Mouse (Mus musculus) heart, embryonic 15.5 days (tissue): ENCODE measurements around the gene Mab21l3. TPM values are rescaled to one million over a fixed set of nuclear protein-coding genes. Genes with fewer than 3 reads are reported as not detected.
"Not testable (repeated sequence)": the region's sequence is repeated elsewhere in the genome, so short reads cannot be mapped to it uniquely, and the experiment has no call there.

Experiments
- ATAC-seq: fragments of 200-750 bp; cut with Nextera tagmentation; replicated peaks from 2 replicates; pipeline ENCODE4 v1.8.0; 2017; ENCODE audit warnings: low read depth, moderate TSS enrichment; ENCODE audit not compliant: insufficient number of reproducible peaks, insufficient read depth, low FRiP score
- H3K27ac ChIP-seq: fragments of 300-500 bp; sonication (generic); 2 replicates; pipeline ENCODE4 v1.5.1; 2015; ENCODE audit warnings: mild to moderate bottlenecking, inconsistent platforms
- H3K27me3 ChIP-seq: fragments of 300-500 bp; sonication (generic); 2 replicates; pipeline ENCODE4 v1.6.1; 2015; ENCODE audit warnings: inconsistent platforms
- H3K36me3 ChIP-seq: fragments of 300-500 bp; sonication (generic); 2 replicates; pipeline ENCODE4 v1.6.1; 2015; ENCODE audit warnings: mild to moderate bottlenecking, inconsistent platforms
- H3K4me1 ChIP-seq: fragments of 300-500 bp; sonication (generic); replicated peaks from 2 replicates; pipeline ENCODE4 v1.6.1; 2015; ENCODE audit warnings: inconsistent platforms
- H3K4me2 ChIP-seq: fragments of 300-500 bp; sonication (generic); 2 replicates; pipeline ENCODE4 v1.6.1; 2015; ENCODE audit warnings: inconsistent platforms, mild to moderate bottlenecking, moderate library complexity
- H3K4me3 ChIP-seq: fragments of 300-500 bp; sonication (generic); 2 replicates; pipeline ENCODE4 v1.5.1; 2015; ENCODE audit warnings: mild to moderate bottlenecking, inconsistent platforms
- H3K9ac ChIP-seq: fragments of 300-500 bp; sonication (generic); 2 replicates; pipeline ENCODE4 v1.6.1; 2015; ENCODE audit warnings: mild to moderate bottlenecking, inconsistent platforms
- H3K9me3 ChIP-seq: fragments of 300-500 bp; sonication (generic); replicated peaks from 2 replicates; pipeline ENCODE4 v1.6.1; 2016; ENCODE audit warnings: inconsistent platforms
- WGBS: fragments of 180-500 bp; shearing (Covaris S2); methylation state at CpG from one replicate; pipeline ENCODE4 v1.1.7; 2015; ENCODE audit warnings: mixed read lengths; 5-methylcytosine and 5-hydroxymethylcytosine counted together
- polyA plus RNA-seq: library from polyadenylated mRNA; unstranded; fragments of >200 nt; fragmentation: Nextera tagmentation; extraction: Ambion mirVana; gene quantifications from 2 replicates; pipeline ENCODE4 v1.2.1, GENCODE M21; 2015

The Mab21l3 gene
- polyA plus RNA-seq, 1 experiment from 2014 or later, result 0.14 TPM

DNA sequence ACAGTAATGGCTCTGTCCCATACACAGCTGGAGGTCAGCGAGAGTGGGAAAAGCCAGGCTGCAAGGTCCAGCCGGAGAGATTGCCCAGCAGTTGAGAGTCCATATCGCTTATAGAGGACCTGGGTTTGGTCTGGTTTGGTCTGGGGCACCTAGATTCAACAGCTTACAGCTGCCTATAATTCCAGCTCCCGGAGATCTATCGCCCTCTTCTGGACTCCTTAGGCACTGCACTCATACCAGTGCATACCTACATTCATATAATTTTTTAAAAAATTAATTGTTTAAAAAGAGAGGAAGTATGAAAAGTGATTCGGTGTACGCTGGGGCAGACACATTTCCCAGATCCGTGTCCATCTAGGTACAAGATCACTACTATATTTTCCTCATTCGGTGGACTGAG, 9.4 kb downstream of the Mab21l3 start:
- H3K4me3 ChIP-seq, result no peak overlapping the region
- H3K27ac ChIP-seq, result no peak overlapping the region
- peaks cover 12% of the 10 kb centered on the region for H3K4me1 ChIP-seq
- ATAC-seq, result no peak
- no peaks in the 10 kb centered on the region for H3K27me3 ChIP-seq
- H3K9ac ChIP-seq, result no peak overlapping the region
- H3K36me3 ChIP-seq, result no peaks in the 10 kb centered on the region
- H3K9me3 ChIP-seq, result no peaks in the 10 kb centered on the region
- WGBS, result 82% methylated on average over 9 of the region's 9 CpGs
- H3K4me2 ChIP-seq, result no peak overlapping the region

DNA sequence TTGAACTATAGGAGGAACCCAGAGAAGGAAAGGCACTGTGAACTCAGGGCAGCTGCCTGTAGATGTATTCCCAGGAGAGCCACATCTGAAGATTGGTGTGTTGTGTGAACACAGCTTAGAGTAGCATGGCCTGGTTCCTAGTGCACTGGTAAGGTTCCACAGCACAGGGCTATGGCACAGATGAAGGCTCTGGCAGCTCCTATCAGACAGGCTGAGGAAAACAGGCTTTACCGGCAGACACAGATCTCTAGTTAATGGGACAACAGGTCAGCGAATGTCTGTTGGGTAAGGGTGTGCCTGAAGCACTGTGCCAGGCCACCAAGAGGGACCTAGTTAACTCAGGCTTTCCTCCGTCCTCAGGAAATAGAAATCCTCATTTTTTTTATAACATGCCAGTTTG, 11.8 kb downstream of the Mab21l3 start:
- Histone ChIP-seq H3K4me3 (no peak overlapping the region), H3K9me3 (no peaks in the 10 kb centered on the region), H3K27me3 (no peaks in the 10 kb centered on the region), H3K36me3 (no peaks in the 10 kb centered on the region), H3K4me1 (peaks cover 12% of the 10 kb centered on the region), H3K9ac (no peak overlapping the region), H3K27ac (no peak overlapping the region), H3K4me2 (no peak overlapping the region)
- WGBS, result 79% methylated on average over 3 of the region's 3 CpGs
- no peak for ATAC-seq

DNA sequence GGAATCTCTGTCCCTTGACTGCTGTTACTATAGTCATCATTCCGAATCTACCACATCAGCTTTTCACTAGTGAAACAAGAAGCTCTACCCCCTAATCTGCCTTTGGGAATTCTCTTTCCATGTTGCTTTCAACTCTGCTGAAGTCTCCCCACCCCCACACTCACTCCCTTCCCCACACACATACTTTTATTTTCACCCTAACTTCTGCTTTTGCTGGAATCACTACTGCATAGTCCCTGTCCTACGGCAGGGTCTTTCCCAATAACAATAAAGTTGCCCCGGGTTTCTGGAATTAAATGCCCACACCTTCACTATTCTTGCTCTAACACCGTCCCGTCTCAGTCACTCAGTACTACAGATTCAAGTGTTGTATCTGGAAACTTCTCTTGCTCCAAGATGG, 12.2 kb downstream of the Mab21l3 start:
- ATAC-seq, result no peak
- no peak overlapping the region for H3K27ac ChIP-seq
- H3K27me3 ChIP-seq, result no peaks in the 10 kb centered on the region
- peak overlapping the region; percentile 57 for H3K4me2 ChIP-seq
- no peaks in the 10 kb centered on the region for H3K36me3 ChIP-seq
- H3K4me3 ChIP-seq, result peak overlapping the region; percentile 27; the same call in 1 of the 2 replicates
- H3K4me1 ChIP-seq, result peaks cover 12% of the 10 kb centered on the region
- no peaks in the 10 kb centered on the region for H3K9me3 ChIP-seq
- H3K9ac ChIP-seq, result no peak overlapping the region
- WGBS, result 65% methylated on average over 5 of the region's 5 CpGs

DNA sequence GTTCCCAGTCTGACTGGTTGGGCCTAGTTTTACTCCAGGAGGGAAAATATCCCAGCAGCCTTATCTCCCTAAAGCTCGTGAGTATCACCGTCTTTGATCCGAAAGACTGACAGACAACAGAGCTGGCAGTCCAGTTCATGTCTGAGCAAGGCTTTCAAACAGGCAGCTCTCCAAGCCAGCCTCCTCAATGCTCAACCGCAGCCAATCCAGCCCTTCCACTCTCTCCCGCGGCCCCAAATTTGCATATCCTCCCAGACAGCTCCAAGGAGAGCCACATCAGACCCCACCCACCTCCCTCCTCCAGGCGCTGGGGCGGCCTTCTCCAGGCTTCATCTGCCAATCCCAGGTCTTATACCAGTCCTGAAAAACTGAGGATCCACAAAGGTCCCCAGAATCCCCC, 12.7 kb downstream of the Mab21l3 start:
- Histone ChIP-seq H3K27me3 (no peaks in the 10 kb centered on the region), H3K9me3 (no peaks in the 10 kb centered on the region), H3K36me3 (no peaks in the 10 kb centered on the region), H3K4me3 (peak overlapping the region; percentile 27), H3K9ac (0 out of 2 replicates have a peak overlapping the region, but pooled peaks have one; percentile 22), H3K4me2 (peak overlapping the region; percentile 57), H3K4me1 (peaks cover 14% of the 10 kb centered on the region), H3K27ac (peak overlapping the region; percentile 51)
- under 1% methylated on average over 8 of the region's 8 CpGs for WGBS
- ATAC-seq, result peak; percentile 84

DNA sequence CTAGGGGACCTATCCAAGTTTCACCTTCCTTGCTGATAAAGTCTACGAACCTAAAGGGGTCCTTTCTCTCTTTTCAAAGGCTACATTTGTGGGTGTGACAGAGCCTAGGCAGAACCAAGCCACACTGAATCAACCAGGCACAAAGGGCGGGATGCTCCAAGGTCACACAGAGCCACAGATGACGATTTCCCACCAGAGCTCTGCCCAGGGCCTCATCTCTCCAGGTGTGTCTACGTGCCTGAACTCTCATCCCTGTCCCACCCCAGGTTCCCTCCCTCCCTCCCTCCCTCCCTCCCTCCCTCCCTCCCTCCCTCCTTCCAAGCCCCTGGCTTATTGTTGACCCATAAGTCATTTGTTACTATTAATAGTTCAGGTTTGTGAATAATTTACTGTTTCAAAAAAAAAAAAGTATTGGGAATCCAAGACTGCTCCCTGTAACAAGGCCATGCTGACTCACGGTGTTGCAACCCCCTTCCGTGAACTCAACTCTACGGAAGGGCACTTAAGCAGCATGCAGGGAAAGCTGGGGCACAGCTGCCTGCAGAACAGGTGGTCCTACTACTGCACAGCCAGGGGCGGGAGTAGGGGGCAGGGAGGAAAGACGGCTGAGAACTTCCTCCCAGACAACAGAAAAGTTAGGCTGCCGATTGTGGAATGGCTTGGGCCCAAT, 17.4 kb downstream of the Mab21l3 start:
- Histone ChIP-seq H3K36me3 (no peaks in the 10 kb centered on the region), H3K27ac (no peak overlapping the region), H3K4me1 (peaks cover 13% of the 10 kb centered on the region), H3K9ac (no peak overlapping the region), H3K4me2 (no peak overlapping the region), H3K4me3 (no peak overlapping the region), H3K27me3 (no peaks in the 10 kb centered on the region), H3K9me3 (no peaks in the 10 kb centered on the region)
- 30% methylated on average over 10 of the region's 10 CpGs for WGBS
- no peak for ATAC-seq

DNA sequence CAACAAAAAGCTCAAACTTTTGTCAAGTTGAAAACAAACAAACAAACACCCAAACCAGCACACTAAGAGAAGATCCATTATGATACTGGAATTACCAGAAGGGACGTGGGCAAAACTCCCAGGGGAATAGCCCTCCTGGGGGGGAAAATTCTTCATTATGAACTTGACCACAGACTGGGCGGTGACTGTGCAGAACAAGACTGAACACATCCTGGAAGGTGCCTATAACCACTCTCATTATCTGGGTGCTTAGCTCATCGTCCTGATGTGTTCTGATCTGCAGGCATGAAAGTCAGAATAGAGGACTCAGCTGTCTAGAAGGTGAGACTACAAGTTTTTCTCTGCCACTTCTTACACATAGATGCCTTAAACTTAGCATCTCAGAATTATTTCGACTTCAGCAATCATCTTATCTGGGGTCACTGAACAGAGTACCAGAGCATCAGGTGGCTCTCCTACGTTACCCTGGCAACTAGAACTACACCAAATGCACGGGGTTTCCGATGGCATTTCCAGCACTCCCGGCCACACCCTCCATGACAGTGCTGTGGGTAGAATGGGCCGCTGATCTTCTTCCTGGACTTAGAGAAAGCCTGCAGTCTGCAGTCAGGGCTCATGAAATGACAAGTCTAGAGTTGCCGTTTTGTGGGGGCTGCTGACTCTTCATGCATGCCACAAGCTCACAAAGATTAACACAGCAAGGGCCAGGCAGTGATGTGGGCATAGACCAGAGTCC, 18.7 kb downstream of the Mab21l3 start:
- H3K4me3 ChIP-seq, result no peak overlapping the region
- H3K9me3 ChIP-seq, result no peaks in the 10 kb centered on the region
- H3K9ac ChIP-seq, result no peak overlapping the region
- no peak overlapping the region for H3K27ac ChIP-seq
- H3K27me3 ChIP-seq, result no peaks in the 10 kb centered on the region
- H3K4me2 ChIP-seq, result no peak overlapping the region
- ATAC-seq, result no peak
- H3K36me3 ChIP-seq, result no peaks in the 10 kb centered on the region
- WGBS, result 76% methylated on average over 10 of the region's 10 CpGs
- peaks cover 2% of the 10 kb centered on the region; the same call in 1 of the 2 replicates for H3K4me1 ChIP-seq

DNA sequence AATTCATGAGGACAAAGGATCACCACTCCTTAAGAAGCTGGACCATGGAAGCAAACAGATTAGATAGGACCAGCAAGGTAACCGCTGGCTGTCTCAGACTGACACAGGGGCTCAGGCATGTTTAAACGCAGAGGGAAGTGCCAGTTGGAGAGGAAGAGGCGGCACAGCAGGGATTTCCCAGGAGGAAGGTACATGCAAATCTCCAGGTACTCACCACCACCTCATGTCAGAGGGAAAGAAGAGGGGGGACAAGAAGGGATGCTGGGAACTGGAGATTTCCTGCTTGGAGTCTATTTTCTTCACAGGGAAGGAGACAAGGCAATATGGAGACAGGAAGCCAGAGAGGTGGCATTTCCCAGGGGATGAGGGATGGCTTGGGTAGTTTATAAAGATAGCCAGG, 20.2 kb downstream of the Mab21l3 start:
- Histone ChIP-seq H3K36me3 (no peaks in the 10 kb centered on the region), H3K4me1 (peaks cover 2% of the 10 kb centered on the region; the same call in 1 of the 2 replicates), H3K27ac (no peak overlapping the region), H3K4me2 (no peak overlapping the region), H3K4me3 (no peak overlapping the region), H3K9ac (no peak overlapping the region), H3K9me3 (no peaks in the 10 kb centered on the region), H3K27me3 (no peaks in the 10 kb centered on the region)
- 43% methylated on average over 3 of the region's 3 CpGs for WGBS
- ATAC-seq, result no peak

DNA sequence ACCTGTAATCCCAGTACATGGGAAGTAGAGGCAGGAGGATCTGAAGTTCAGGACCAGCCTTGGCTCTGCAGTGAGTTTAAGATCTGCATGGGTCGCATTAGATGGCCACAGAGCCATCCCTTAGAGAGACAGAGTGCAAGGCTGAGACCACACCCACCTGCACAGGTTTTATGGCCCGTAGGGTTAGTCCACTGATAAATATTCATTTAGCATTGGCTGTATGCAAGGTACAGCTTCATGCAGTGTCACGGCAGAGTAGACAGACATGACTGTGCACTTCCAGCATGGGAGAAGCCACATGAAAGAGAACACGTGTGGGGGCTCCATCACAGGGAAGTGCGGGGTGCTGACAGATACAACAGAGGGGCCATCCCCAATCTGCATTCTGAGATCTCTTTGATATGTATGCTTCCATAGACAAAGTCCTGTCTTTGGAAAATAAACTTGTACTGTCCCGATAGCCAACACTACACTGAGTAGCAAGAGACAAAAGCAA, 21.5 kb downstream of the Mab21l3 start:
- H3K27me3 ChIP-seq, result no peaks in the 10 kb centered on the region
- ATAC-seq, result no peak
- no peaks in the 10 kb centered on the region for H3K36me3 ChIP-seq
- no peak overlapping the region for H3K9ac ChIP-seq
- WGBS, result 90% methylated on average over 6 of the region's 6 CpGs
- H3K4me3 ChIP-seq, result no peak overlapping the region
- H3K4me1 ChIP-seq, result peaks cover 2% of the 10 kb centered on the region; the same call in 1 of the 2 replicates
- no peak overlapping the region for H3K27ac ChIP-seq
- H3K9me3 ChIP-seq, result no peaks in the 10 kb centered on the region
- H3K4me2 ChIP-seq, result no peak overlapping the region

DNA sequence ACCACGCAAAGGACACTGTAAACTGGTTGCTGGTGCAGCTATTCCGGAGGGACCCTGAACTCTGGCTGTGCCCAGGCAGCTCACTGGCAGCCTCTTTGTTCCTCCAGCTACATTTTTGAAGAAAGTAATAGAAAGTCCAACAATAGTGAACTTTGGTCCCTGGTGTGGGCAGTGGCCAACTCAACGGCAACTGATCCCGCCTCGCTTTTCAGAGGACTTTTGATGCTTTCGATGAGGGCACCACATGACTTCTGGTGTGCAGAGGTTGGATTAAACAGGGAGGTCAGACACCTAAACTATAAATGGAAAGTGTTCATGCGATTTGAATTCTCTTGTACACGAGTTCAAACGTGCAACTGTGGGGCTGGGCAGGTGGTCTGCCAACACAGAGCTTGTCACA, 24.4 kb downstream of the Mab21l3 start:
- ATAC-seq, result no peak
- H3K4me2 ChIP-seq, result no peak overlapping the region
- H3K4me3 ChIP-seq, result no peak overlapping the region
- WGBS, result 73% methylated on average over 9 of the region's 9 CpGs
- no peak overlapping the region for H3K9ac ChIP-seq
- no peak overlapping the region for H3K27ac ChIP-seq
- no peaks in the 10 kb centered on the region for H3K4me1 ChIP-seq
- H3K27me3 ChIP-seq, result no peaks in the 10 kb centered on the region
- no peaks in the 10 kb centered on the region for H3K9me3 ChIP-seq
- no peaks in the 10 kb centered on the region for H3K36me3 ChIP-seq

DNA sequence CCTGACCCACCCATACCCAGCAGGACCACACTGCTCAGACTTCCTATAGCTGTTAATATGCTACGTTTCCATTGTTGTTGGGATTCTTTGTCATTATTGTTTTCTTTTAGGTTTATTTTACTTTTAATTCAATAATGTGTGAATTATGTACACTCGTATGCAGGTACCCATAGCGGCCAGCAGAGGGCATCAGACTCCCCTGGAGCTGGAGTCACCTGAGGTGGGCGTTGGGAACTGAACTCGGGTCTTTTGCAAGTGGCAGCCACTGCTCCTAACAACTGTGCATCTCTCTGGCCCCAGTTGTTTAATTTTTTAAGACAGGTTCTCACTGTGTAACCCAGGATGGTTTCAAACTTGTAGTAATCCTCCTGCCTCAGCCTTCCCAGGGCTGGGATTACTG, 26.7 kb downstream of the Mab21l3 start:
- H3K4me3 ChIP-seq, result no peak overlapping the region
- WGBS, result 76% methylated on average over 5 of the region's 5 CpGs
- H3K27ac ChIP-seq, result no peak overlapping the region
- no peak overlapping the region for H3K9ac ChIP-seq
- no peaks in the 10 kb centered on the region for H3K9me3 ChIP-seq
- no peaks in the 10 kb centered on the region for H3K27me3 ChIP-seq
- no peaks in the 10 kb centered on the region for H3K4me1 ChIP-seq
- H3K36me3 ChIP-seq, result no peaks in the 10 kb centered on the region
- H3K4me2 ChIP-seq, result no peak overlapping the region
- ATAC-seq, result no peak

DNA sequence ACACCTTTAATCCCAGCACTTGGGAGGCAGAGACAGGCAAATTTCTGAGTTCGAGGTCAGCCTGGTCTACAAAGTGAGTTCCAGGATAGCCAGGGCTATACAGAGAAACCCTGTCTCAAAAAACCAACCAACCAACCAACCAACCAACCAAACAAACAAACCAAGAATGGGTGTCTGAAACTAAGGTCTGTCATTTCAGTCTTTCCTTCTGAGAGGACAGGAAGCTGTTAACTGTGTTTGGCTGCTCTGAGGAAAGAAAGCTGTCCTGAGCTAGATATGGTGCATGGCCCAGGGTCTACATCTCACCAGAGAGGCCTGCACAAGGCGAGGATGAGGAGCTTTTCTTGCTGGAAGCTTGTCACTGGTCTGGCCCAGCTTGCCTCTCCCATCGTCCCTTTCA, 28.1 kb downstream of the Mab21l3 start:
- not testable (repeated sequence) for H3K36me3 ChIP-seq, H3K27ac ChIP-seq, H3K4me2 ChIP-seq, H3K4me3 ChIP-seq, H3K9ac ChIP-seq, ATAC-seq, H3K9me3 ChIP-seq, H3K4me1 ChIP-seq, H3K27me3 ChIP-seq
- WGBS, result 71% methylated on average over 3 of the region's 3 CpGs

DNA sequence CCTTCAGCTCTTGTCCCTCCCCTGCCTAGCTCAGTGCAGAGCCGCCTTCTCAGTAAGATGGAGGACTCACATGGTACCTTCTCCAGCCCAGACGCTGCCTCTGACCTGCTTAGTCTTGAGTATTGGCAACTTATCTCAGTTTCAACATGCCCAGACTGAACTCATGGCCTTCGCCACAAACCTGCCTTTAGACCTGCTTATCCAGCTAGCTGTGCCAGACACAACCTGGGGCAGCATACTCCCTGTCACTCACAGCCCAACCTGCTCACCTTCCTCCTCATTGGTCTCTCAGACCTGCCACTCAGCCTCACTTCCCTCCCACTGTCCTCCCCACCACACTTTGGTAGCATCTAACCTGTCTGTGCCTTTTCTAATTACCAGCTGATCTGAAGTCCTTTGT, 32.8 kb downstream of the Mab21l3 start:
- H3K4me2 ChIP-seq, result no peak overlapping the region
- H3K9ac ChIP-seq, result no peak overlapping the region
- H3K4me1 ChIP-seq, result no peaks in the 10 kb centered on the region
- WGBS, result 79% methylated on average over 3 of the region's 3 CpGs
- no peaks in the 10 kb centered on the region for H3K9me3 ChIP-seq
- H3K27me3 ChIP-seq, result no peaks in the 10 kb centered on the region
- H3K4me3 ChIP-seq, result no peak overlapping the region
- ATAC-seq, result no peak
- H3K36me3 ChIP-seq, result no peaks in the 10 kb centered on the region
- H3K27ac ChIP-seq, result no peak overlapping the region
